Mouse (Mus musculus): Measurements from ENCODE around the gene Il2rg.

GRCm38 (mm10) chrX:101299473-101300426 lies 31.7 kb upstream of the Il2rg start:
- TF ChIP-seq GATA1 (IDR thresholded peaks at IDR 0.05; ENCODE audit: borderline replicate concordance, low read length) (no peak), FLI1 (IDR thresholded peaks at IDR 0.05; ENCODE audit: low read length) (no peak)

All from megakaryocyte, embryonic 14.5 days (primary cell).